Mouse (Mus musculus) embryonic facial prominence, embryonic 11.5 days (tissue): ENCODE data around the gene Apobec1. TPM values are rescaled to one million over a fixed set of nuclear protein-coding genes. Genes with fewer than 3 reads are reported as not detected.

Experiments
- ATAC-seq: fragments of 200-750 bp; cut with Nextera tagmentation; replicated peaks from 2 replicates; pipeline ENCODE4 v1.8.0; 2017; ENCODE audit warnings: low read depth; ENCODE audit not compliant: insufficient number of reproducible peaks, low FRiP score, low TSS enrichment
- DNase-seq: peaks from one replicate; pipeline ENCODE4 v3.0.0-alpha.2; 2015; ENCODE audit warnings: low spot score
- H3K27ac ChIP-seq: fragments of 300-500 bp; sonication (generic); replicated peaks from 2 replicates; pipeline ENCODE4 v1.5.1; 2014; ENCODE audit warnings: mild to moderate bottlenecking, low read depth, low read length, control low read depth
- H3K27me3 ChIP-seq: fragments of 300-500 bp; sonication (generic); 2 replicates; pipeline ENCODE4 v1.6.1; 2014; ENCODE audit warnings: mild to moderate bottlenecking, low read length, moderate library complexity, mixed read lengths; ENCODE audit not compliant: control insufficient read depth, insufficient read depth
- H3K36me3 ChIP-seq: fragments of 300-500 bp; sonication (generic); replicated peaks from 2 replicates; pipeline ENCODE4 v1.6.1; 2014; ENCODE audit warnings: low read depth, mild to moderate bottlenecking, low read length, moderate library complexity, mixed read lengths; ENCODE audit not compliant: control insufficient read depth, insufficient read depth
- H3K4me1 ChIP-seq: fragments of 300-500 bp; sonication (generic); 2 replicates; pipeline ENCODE4 v1.6.1; 2014; ENCODE audit warnings: low read length, mixed read lengths; ENCODE audit not compliant: control insufficient read depth, insufficient read depth
- H3K4me2 ChIP-seq: fragments of 300-500 bp; sonication (generic); 2 replicates; pipeline ENCODE4 v1.6.1; 2014; ENCODE audit warnings: low read depth, mild to moderate bottlenecking, control low read depth, low read length, moderate library complexity
- H3K4me3 ChIP-seq: fragments of 300-500 bp; sonication (generic); 2 replicates; pipeline ENCODE4 v1.5.1; 2014; ENCODE audit warnings: low read depth, low read length, control low read depth
- H3K9ac ChIP-seq: fragments of 300-500 bp; sonication (generic); replicated peaks from 2 replicates; pipeline ENCODE4 v1.6.1; 2014; ENCODE audit warnings: mild to moderate bottlenecking, control low read depth, low read length
- H3K9me3 ChIP-seq: fragments of 300-500 bp; sonication (generic); replicated peaks from 2 replicates; pipeline ENCODE4 v1.6.1; 2016; ENCODE audit warnings: mild to moderate bottlenecking, low read length, inconsistent platforms, mixed read lengths; ENCODE audit not compliant: control insufficient read depth
- WGBS: fragments of 180-500 bp; shearing (Covaris S2); extraction: QIAGEN DNeasy Blood & Tissue Kit; methylation state at CpG from one replicate; pipeline ENCODE4 v1.1.7; 2014; 5-methylcytosine and 5-hydroxymethylcytosine counted together
- polyA plus RNA-seq: library from polyadenylated mRNA; unstranded; fragments of >200 nt; fragmentation: Nextera tagmentation; extraction: Ambion mirVana; gene quantifications from 2 replicates; pipeline ENCODE4 v1.2.1, GENCODE M21; 2014

Apobec1 gene
- polyA plus RNA-seq, 1 experiment from 2014 or later, result 2.6 TPM

DNA sequence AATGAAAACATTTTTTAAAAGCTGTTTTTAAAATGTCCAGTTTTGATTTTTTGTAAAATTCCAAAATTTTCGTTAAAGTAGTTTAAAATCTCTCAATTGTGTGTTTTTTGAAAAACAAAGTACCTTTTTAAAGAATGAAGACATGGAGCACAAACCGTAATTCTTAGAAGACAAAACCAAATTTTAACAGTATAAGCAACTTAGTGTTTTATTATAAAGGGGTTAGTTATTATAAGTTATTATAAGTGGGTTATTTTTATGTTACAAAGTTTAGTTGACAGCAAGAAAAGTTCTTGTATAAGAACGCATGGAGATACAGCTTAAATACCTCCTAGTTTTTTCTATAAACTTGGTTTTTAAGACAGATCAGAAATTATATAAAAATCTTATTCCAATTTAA, 629 bp downstream of the Apobec1 start:
- H3K9ac ChIP-seq, result no peak overlapping the region
- 87% methylated on average over 3 of the region's 3 CpGs for WGBS

DNA sequence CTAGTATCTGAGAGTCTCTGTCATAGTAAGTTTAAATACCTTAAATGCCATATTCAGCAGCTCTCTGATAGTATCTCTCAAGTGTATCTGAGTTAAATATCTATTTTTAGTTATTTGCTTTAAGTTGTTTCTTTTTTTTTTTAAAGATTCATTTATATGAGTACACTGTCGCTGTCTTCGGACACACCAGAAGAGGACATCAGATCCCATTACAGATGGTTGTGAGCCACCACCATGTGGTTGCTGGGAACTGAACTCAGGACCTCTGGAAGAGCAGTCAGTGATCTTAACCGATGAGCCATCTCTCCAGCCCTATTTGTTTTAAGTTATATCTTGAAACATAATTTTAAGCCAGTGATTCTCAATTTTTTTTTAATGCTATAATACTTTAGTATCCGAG, 1.2 kb downstream of the Apobec1 start:
- H3K4me2 ChIP-seq, result no peak overlapping the region
- H3K36me3 ChIP-seq, result no peaks in the 10 kb centered on the region
- H3K27ac ChIP-seq, result no peak overlapping the region
- H3K27me3 ChIP-seq, result no peaks in the 10 kb centered on the region
- H3K4me1 ChIP-seq, result no peaks in the 10 kb centered on the region
- no peak overlapping the region for H3K9ac ChIP-seq
- DNase-seq (no peak), ATAC-seq (no peak)
- no peaks in the 10 kb centered on the region for H3K9me3 ChIP-seq
- no peak overlapping the region for H3K4me3 ChIP-seq
- WGBS, result 91% methylated on average over 4 of the region's 4 CpGs

More for the DNA sequence above, 629 bp downstream of the Apobec1 start:
- no peak overlapping the region for H3K27ac ChIP-seq
- no peaks in the 10 kb centered on the region for H3K4me1 ChIP-seq
- DNase-seq, result no peak
- no peaks in the 10 kb centered on the region for H3K36me3 ChIP-seq
- H3K4me2 ChIP-seq, result peak overlapping the region; percentile 44; the same call in 1 of the 2 replicates
- no peaks in the 10 kb centered on the region for H3K27me3 ChIP-seq
- no peaks in the 10 kb centered on the region for H3K9me3 ChIP-seq
- ATAC-seq, result no peak
- no peak overlapping the region for H3K4me3 ChIP-seq

DNA sequence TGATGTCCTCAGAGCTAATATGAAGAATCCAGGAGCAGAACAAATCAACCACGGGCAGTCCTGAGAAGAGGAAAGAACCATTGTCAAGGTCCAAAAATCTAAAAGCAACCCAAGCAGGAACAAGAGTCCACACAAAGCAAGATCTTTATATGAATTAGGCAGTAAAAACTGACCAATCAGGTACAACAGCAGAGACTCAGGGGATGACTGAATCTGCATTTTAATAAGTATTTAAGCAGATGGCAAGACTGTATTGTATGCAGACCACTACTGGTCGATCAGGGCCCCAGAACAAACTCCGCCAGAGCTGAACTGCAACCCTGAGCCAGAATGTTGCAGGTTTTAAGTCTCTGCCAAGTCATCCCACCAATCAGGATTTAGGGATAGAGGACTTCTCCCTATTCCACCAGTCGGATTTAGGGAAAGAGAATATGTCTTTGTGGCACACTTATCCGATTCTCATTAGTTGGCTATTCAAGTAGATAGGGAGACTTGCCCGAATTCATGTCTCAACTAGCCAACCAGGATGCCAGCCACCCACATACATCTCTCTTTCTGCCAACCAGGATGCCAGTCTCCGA, 2.1 kb downstream of the Apobec1 start:
- DNase-seq (no peak), ATAC-seq (no peak)
- H3K4me3 ChIP-seq, result no peak overlapping the region
- no peaks in the 10 kb centered on the region for H3K36me3 ChIP-seq
- H3K27me3 ChIP-seq, result no peaks in the 10 kb centered on the region
- H3K27ac ChIP-seq, result no peak overlapping the region
- no peak overlapping the region for H3K4me2 ChIP-seq
- H3K9me3 ChIP-seq, result no peaks in the 10 kb centered on the region
- no peaks in the 10 kb centered on the region for H3K4me1 ChIP-seq
- WGBS, result 90% methylated on average over 7 of the region's 7 CpGs
- H3K9ac ChIP-seq, result no peak overlapping the region

DNA sequence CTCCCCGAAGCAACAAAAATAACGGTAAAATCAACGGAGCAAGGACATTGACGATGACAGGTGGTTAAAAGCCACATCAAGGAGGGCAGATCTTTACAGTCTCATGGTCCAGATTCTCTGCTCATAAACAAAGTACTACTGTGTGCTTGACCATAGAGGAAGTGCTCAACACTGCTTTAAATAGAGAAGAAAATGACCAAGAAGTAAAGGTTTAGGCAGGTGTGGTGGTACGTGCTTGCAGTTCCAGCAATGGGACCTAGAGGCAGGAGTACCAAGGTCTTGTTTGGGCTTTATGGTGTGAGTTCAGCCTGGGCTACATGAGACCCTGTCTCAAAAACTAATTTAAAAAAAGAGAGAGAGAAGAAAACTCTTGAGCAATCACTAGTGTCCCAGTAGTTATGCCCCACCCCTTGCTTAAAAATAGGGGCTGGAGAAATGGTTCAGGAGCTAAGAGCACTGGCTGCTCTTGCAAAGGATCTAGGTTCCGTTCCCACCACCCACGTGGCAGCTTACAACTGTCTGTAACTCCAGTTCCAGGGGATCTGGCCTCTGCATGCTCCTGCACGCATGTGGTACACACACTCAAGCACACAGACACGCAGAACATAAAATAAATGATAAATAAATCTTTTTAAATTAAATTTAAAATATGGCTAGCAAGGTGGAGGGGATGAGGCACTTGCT, 3.0 kb downstream of the Apobec1 start:
- Histone ChIP-seq H3K4me1 (no peaks in the 10 kb centered on the region), H3K9ac (no peak overlapping the region), H3K4me3 (no peak overlapping the region), H3K9me3 (no peaks in the 10 kb centered on the region), H3K27ac (no peak overlapping the region), H3K27me3 (no peaks in the 10 kb centered on the region), H3K36me3 (no peaks in the 10 kb centered on the region), H3K4me2 (no peak overlapping the region)
- 91% methylated on average over 9 of the region's 9 CpGs for WGBS
- ATAC-seq (no peak), DNase-seq (no peak)

DNA sequence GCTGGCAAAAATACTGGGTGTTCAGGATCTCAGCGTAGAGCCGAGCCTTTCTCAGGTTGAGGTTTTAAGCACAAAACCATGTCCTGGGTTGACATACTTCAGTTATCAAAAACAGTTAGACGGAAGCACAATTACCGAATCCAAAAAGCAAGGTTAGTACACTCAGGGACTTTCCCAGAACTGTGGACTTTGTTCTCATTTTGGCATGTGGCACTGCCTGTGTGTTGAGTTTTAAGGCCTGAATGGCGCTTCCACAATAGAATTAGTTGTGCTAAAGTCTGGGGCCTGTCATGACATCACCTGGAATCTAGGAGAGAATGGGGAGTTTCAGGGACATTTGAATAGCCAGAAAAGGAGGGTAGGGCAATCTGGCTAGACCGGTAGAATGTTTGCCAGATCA, 3.8 kb downstream of the Apobec1 start:
- Histone ChIP-seq H3K27me3 (no peaks in the 10 kb centered on the region), H3K9ac (no peak overlapping the region), H3K9me3 (no peaks in the 10 kb centered on the region), H3K4me1 (no peaks in the 10 kb centered on the region), H3K36me3 (no peaks in the 10 kb centered on the region), H3K27ac (no peak overlapping the region), H3K4me2 (no peak overlapping the region), H3K4me3 (no peak overlapping the region)
- ATAC-seq, result no peak
- WGBS, result 91% methylated on average over 6 of the region's 6 CpGs
- DNase-seq, result no peak

DNA sequence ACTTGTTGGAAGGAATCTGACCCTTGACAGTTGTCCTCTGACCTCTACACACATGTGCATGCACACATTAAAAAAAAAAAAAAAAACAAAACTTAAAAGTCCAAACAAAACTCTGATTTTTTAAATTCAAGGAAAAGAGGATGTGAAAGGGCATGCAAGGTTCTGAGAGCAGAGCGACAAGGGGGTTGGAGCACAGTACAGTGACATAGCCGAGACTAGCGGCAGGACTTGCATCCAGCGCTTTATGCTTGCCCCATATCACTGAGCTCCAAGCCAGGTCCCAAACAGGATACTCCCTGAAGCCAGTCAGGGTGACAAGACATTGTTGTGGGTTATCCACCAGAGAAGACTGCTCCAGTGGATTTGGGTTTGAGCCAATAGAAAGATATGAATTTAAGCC, 4.2 kb downstream of the Apobec1 start:
- no peak for DNase-seq
- no peak for ATAC-seq
- Histone ChIP-seq H3K4me2 (no peak overlapping the region), H3K4me1 (no peaks in the 10 kb centered on the region), H3K27ac (no peak overlapping the region), H3K9me3 (no peaks in the 10 kb centered on the region), H3K27me3 (no peaks in the 10 kb centered on the region), H3K4me3 (no peak overlapping the region), H3K9ac (no peak overlapping the region), H3K36me3 (no peaks in the 10 kb centered on the region)
- 94% methylated on average over 4 of the region's 4 CpGs for WGBS

DNA sequence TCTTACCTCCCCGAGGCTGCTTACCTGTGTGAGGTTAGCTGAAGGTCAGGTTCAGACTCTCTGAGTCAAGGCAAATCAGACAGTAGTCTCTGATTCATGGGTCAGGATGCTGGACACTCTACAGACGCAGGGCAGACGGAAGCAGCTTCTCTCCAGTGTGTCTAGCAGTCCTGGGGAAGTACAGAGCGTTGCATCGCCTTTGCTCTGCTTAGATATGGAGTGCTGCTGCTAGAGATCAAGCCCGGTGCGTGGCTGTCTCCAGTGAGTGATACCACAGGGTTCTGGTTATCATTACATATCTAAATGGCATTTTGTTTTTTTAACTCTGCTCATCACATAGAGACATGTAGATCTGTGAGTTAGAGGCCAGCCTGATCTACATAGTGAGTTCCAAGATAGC, 5.6 kb downstream of the Apobec1 start:
- no peak overlapping the region for H3K27ac ChIP-seq
- no peaks in the 10 kb centered on the region for H3K27me3 ChIP-seq
- ATAC-seq, result no peak
- no peaks in the 10 kb centered on the region for H3K9me3 ChIP-seq
- H3K4me3 ChIP-seq, result no peak overlapping the region
- no peak overlapping the region for H3K4me2 ChIP-seq
- 82% methylated on average over 7 of the region's 7 CpGs for WGBS
- no peak for DNase-seq
- no peak overlapping the region for H3K9ac ChIP-seq
- no peaks in the 10 kb centered on the region for H3K4me1 ChIP-seq
- no peaks in the 10 kb centered on the region for H3K36me3 ChIP-seq

DNA sequence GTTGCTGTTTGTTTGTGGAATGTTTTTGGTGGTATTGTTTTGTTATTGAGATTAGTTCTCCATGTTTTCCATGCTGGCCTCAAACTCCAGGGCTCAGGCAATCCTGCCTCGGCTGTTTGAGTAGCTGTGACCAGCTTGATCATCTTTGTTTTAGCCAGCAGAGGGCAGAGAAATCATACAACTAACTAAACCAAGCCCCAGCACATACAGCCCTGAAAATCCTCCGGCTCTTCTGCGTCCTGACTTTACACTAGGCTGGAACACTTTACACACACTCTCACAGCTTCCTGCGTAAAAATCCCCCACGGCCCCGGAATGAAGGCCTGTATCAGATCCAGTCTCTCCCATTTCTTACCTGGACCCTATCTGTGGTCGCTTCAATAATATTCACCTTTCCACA, 6.6 kb downstream of the Apobec1 start:
- no peak overlapping the region for H3K4me3 ChIP-seq
- H3K9me3 ChIP-seq, result no peaks in the 10 kb centered on the region
- H3K27me3 ChIP-seq, result no peaks in the 10 kb centered on the region
- H3K4me1 ChIP-seq, result no peaks in the 10 kb centered on the region
- no peak for ATAC-seq
- H3K4me2 ChIP-seq, result no peak overlapping the region
- no peak overlapping the region for H3K27ac ChIP-seq
- no peak overlapping the region for H3K9ac ChIP-seq
- WGBS, result 38% methylated on average over 7 of the region's 7 CpGs
- no peaks in the 10 kb centered on the region for H3K36me3 ChIP-seq
- peak; percentile 55 for DNase-seq
